Mouse (Mus musculus): ENCODE measurements at regions not wholly inside any gene's neighbourhood (a gene's known extent, or its start where the extent isn't known, plus 50 kb on each side); places are given as distances from the start of the nearest gene placed in this dataset.
"Not testable (repeated sequence)": the region's sequence is repeated elsewhere in the genome, so short reads cannot be mapped to it uniquely, and the experiment has no call there.

GRCm38 (mm10) chr6:102005627-102006026, 567.3 kb downstream of the Cntn3 start:
- 54% methylated on average over 3 of the region's 3 CpGs for WGBS

GRCm38 (mm10) chr6:101998181-101998580, 574.7 kb downstream of the Cntn3 start:
- no peak for DNase-seq
- H3K4me1 ChIP-seq (ENCODE audit: control insufficient read depth, insufficient read depth, low read length), result no peaks in the 10 kb centered on the region
- no peak overlapping the region for H3K4me3 ChIP-seq (replicated peaks; ENCODE audit: extremely low read depth, low read depth, low read length)
- TF ChIP-seq CTCF (IDR thresholded peaks at IDR 0.05; ENCODE audit: insufficient read depth, low read length) (no peak), POLR2A (IDR thresholded peaks at IDR 0.05; ENCODE audit: borderline replicate concordance, extremely low read depth, low read depth, low read length) (no peak)
- 59% methylated on average over 2 of the region's 2 CpGs for WGBS

More at GRCm38 (mm10) chr6:102005627-102006026, 567.3 kb downstream of the Cntn3 start:
- TF ChIP-seq POLR2A (IDR thresholded peaks at IDR 0.05; ENCODE audit: borderline replicate concordance, extremely low read depth, low read depth, low read length) (no peak), CTCF (IDR thresholded peaks at IDR 0.05; ENCODE audit: insufficient read depth, low read length) (no peak)
- no peak overlapping the region for H3K4me3 ChIP-seq (replicated peaks; ENCODE audit: extremely low read depth, low read depth, low read length)
- H3K4me1 ChIP-seq (ENCODE audit: control insufficient read depth, insufficient read depth, low read length), result no peaks in the 10 kb centered on the region
- no peak for DNase-seq

- no peak for DNase-seq
- 47% methylated on average over 5 of the region's 5 CpGs for WGBS
- no peaks in the 10 kb centered on the region for H3K4me1 ChIP-seq (ENCODE audit: control insufficient read depth, insufficient read depth, low read length)
- no peak overlapping the region for H3K4me3 ChIP-seq (replicated peaks; ENCODE audit: extremely low read depth, low read depth, low read length)
- TF ChIP-seq POLR2A (IDR thresholded peaks at IDR 0.05; ENCODE audit: borderline replicate concordance, extremely low read depth, low read depth, low read length), result no peak
- TF ChIP-seq CTCF (IDR thresholded peaks at IDR 0.05; ENCODE audit: insufficient read depth, low read length), result no peak
These were observed 575.3 kb downstream of the Cntn3 start for GRCm38 (mm10) chr6:101997629-101998028.

- no peak for TF ChIP-seq POLR2A (IDR thresholded peaks at IDR 0.05; ENCODE audit: borderline replicate concordance, extremely low read depth, low read depth, low read length)
- TF ChIP-seq CTCF (IDR thresholded peaks at IDR 0.05; ENCODE audit: insufficient read depth, low read length), result no peak
- Histone ChIP-seq H3K4me3 (replicated peaks; ENCODE audit: extremely low read depth, low read depth, low read length) (no peak overlapping the region), H3K4me1 (ENCODE audit: control insufficient read depth, insufficient read depth, low read length) (no peaks in the 10 kb centered on the region)
- no peak for DNase-seq
- WGBS, result 86% methylated on average over 2 of the region's 2 CpGs
These were observed 580.1 kb downstream of the Cntn3 start for GRCm38 (mm10) chr6:101992815-101993214.

- no peak overlapping the region for H3K4me3 ChIP-seq (replicated peaks; ENCODE audit: extremely low read depth, low read depth, low read length)
These were observed 591.2 kb downstream of the Cntn3 start for GRCm38 (mm10) chr6:101981656-101982055.

GRCm38 (mm10) chr6:101979213-101979612, 593.7 kb downstream of the Cntn3 start:
- no peak overlapping the region for H3K4me3 ChIP-seq (replicated peaks; ENCODE audit: extremely low read depth, low read depth, low read length)
- no peak for TF ChIP-seq CTCF (IDR thresholded peaks at IDR 0.05; ENCODE audit: insufficient read depth, low read length)
- no peak for TF ChIP-seq POLR2A (IDR thresholded peaks at IDR 0.05; ENCODE audit: borderline replicate concordance, extremely low read depth, low read depth, low read length)
- 81% methylated on average over 2 of the region's 2 CpGs for WGBS
- no peaks in the 10 kb centered on the region for H3K4me1 ChIP-seq (ENCODE audit: control insufficient read depth, insufficient read depth, low read length)
- DNase-seq, result no peak

More at GRCm38 (mm10) chr6:101981656-101982055, 591.2 kb downstream of the Cntn3 start:
- DNase-seq, result no peak
- no peaks in the 10 kb centered on the region for H3K4me1 ChIP-seq (ENCODE audit: control insufficient read depth, insufficient read depth, low read length)
- WGBS, result 61% methylated on average over 1 of the region's 1 CpGs
- TF ChIP-seq POLR2A (IDR thresholded peaks at IDR 0.05; ENCODE audit: borderline replicate concordance, extremely low read depth, low read depth, low read length) (no peak), CTCF (IDR thresholded peaks at IDR 0.05; ENCODE audit: insufficient read depth, low read length) (no peak)

GRCm38 (mm10) chr6:101964941-101965340, 587.2 kb upstream of the Pdzrn3 start:
- WGBS, result 90% methylated on average over 2 of the region's 2 CpGs
- no peak for DNase-seq
- Histone ChIP-seq H3K4me1 (ENCODE audit: control insufficient read depth, insufficient read depth, low read length) (no peaks in the 10 kb centered on the region), H3K4me3 (replicated peaks; ENCODE audit: extremely low read depth, low read depth, low read length) (no peak overlapping the region)
- TF ChIP-seq POLR2A (IDR thresholded peaks at IDR 0.05; ENCODE audit: borderline replicate concordance, extremely low read depth, low read depth, low read length) (no peak), CTCF (IDR thresholded peaks at IDR 0.05; ENCODE audit: insufficient read depth, low read length) (no peak)

- H3K4me1 ChIP-seq (ENCODE audit: control insufficient read depth, insufficient read depth, low read length); H3K4me3 ChIP-seq (replicated peaks; ENCODE audit: extremely low read depth, low read depth, low read length); DNase-seq: not testable (repeated sequence)
- 59% methylated on average over 3 of the region's 3 CpGs for WGBS
These were observed 583.8 kb upstream of the Pdzrn3 start for GRCm38 (mm10) chr6:101961476-101961875.

- Histone ChIP-seq H3K4me1 (ENCODE audit: control insufficient read depth, insufficient read depth, low read length) (no peaks in the 10 kb centered on the region), H3K4me3 (replicated peaks; ENCODE audit: extremely low read depth, low read depth, low read length) (no peak overlapping the region)
- WGBS, result 42% methylated on average over 3 of the region's 3 CpGs
- no peak for DNase-seq
- TF ChIP-seq CTCF (IDR thresholded peaks at IDR 0.05; ENCODE audit: insufficient read depth, low read length) (no peak), POLR2A (IDR thresholded peaks at IDR 0.05; ENCODE audit: borderline replicate concordance, extremely low read depth, low read depth, low read length) (no peak)
These were observed 572.0 kb upstream of the Pdzrn3 start for GRCm38 (mm10) chr6:101949681-101950080.

GRCm38 (mm10) chr6:101948950-101949349, 571.3 kb upstream of the Pdzrn3 start:
- 82% methylated on average over 2 of the region's 2 CpGs for WGBS
- no peaks in the 10 kb centered on the region for H3K4me1 ChIP-seq (ENCODE audit: control insufficient read depth, insufficient read depth, low read length)
- TF ChIP-seq CTCF (IDR thresholded peaks at IDR 0.05; ENCODE audit: insufficient read depth, low read length), result no peak
- TF ChIP-seq POLR2A (IDR thresholded peaks at IDR 0.05; ENCODE audit: borderline replicate concordance, extremely low read depth, low read depth, low read length), result no peak

More at GRCm38 (mm10) chr6:101948950-101949349, 571.3 kb upstream of the Pdzrn3 start:
- DNase-seq, result no peak
- no peak overlapping the region for H3K4me3 ChIP-seq (replicated peaks; ENCODE audit: extremely low read depth, low read depth, low read length)
